Mouse (Mus musculus): Measurements from ENCODE around the gene Greb1.
A peak's percentile ranks its signal among the peaks of the same experiment; 100 is the strongest.

Greb1 gene

GRCm38 (mm10) chr12:16768711-16769110, 32.0 kb downstream of the Greb1 start:
- no peak for ATAC-seq (ENCODE audit: insufficient number of reproducible peaks, low FRiP score, low TSS enrichment)

DNA sequence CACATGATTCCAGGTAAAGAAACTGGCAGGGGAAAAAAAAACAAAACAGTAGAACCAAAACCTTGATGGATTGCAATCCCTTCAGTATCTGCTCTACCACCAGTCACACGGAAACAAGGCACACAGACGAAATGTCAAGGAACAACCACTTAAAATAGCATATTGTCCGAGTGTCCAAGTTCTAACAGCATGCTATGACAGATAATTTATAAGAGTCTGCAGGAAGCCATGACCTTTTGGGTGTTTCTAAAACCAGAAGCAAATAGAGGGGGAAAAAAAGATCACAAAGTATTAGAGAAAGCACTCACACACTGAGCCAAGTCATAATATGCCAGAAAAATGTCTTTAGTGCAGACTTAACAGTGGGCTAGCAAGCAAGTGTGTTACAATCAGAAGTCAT, 32.4 kb downstream of the Greb1 start:
- ATAC-seq (ENCODE audit: insufficient number of reproducible peaks, low FRiP score, low TSS enrichment), result no peak

DNA sequence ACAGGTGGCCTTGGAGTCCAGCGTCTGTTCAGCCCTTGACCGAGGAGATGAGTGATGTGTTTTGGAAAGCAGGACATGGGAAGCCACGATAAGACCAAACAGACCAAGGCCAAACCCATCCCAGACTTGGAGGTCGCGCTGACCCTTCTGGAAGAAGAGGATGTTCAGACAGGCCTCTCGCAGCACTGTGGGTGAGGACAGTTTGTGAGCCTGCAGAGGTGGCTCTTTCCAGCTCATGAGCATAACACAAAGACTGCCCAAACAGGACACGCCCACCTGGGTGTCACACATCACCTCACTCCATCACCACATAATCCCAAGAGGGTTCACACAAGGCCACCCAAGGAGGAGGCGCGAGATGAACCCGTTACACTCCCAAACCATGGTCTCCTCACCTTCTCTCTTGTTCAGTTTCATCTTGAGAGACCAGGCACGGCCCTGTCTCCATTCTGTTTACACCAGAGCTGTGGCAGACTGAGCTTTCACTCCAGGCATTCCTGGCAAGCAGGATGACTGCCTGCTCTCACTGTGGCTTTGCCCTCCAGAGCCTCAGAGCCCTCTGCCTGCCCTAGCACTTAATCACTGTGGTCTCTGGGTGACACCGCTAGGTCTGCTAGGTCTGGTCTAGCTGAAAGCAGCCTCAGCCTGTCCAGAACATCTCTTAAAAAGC, 35.8 kb downstream of the Greb1 start:
- ATAC-seq (ENCODE audit: insufficient number of reproducible peaks, low FRiP score, low TSS enrichment), result no peak

GRCm38 (mm10) chr12:16763649-16764422, 36.9 kb downstream of the Greb1 start:
- no peak for ATAC-seq (ENCODE audit: insufficient number of reproducible peaks, low FRiP score, low TSS enrichment)

GRCm38 (mm10) chr12:16761461-16761860, 39.2 kb downstream of the Greb1 start:
- no peak for ATAC-seq (ENCODE audit: insufficient number of reproducible peaks, low FRiP score, low TSS enrichment)

- ATAC-seq (ENCODE audit: insufficient number of reproducible peaks, low FRiP score, low TSS enrichment), result no peak
These were observed 40.4 kb downstream of the Greb1 start for GRCm38 (mm10) chr12:16760246-16760645.

GRCm38 (mm10) chr12:16754311-16754710, 46.4 kb downstream of the Greb1 start:
- no peak for ATAC-seq (ENCODE audit: insufficient number of reproducible peaks, low FRiP score, low TSS enrichment)

DNA sequence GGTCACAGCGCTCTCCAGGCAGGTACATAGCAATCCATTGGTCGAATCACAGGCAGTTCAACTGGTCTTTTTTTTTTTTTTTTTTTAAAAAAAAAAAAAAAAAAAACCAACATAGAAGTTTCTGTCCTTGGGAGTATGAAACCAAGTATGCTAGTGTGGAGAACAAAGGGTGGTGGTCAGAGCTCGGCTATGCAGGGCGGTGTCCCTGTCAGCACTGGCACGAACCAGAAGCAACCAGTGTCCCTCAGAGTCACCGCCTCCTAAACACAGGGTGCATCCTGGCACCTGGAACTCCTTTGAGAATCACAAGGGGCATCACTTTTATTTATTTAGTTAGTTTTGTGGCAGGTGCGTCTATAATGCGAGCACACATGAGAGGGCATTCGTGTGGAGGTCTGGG, 47.1 kb downstream of the Greb1 start:
- no peak for ATAC-seq (ENCODE audit: insufficient number of reproducible peaks, low FRiP score, low TSS enrichment)

GRCm38 (mm10) chr12:16753110-16753509, 47.6 kb downstream of the Greb1 start:
- ATAC-seq (ENCODE audit: insufficient number of reproducible peaks, low FRiP score, low TSS enrichment), result no peak

DNA sequence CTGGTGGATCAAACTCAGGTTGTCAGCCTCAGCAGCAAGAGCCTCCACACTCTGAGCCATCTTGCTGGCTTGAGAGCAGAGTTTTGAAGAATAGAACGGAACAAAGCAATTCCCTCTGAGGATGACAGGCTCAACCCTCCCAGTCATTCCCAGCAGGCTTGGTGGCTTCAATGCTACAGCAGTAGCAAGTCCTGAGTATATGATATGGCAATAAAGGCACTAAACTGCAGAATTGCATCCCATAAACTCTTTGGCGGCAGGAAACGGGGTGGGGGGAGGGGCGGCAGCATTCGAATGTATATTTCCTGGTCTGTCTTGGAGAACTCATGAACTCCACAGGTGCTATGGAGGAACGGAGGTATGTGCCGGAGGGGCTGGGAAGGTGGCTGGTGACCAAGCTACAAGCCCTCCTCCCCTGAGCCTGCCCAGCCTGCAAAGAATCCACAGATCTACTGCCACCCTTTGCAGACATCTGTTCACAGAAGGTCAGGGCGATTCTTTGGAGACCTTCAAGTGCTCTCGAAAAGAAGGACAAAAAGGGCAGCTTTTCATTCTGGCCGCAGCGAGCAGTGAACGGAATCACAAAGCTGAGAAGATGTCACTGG, 48.3 kb downstream of the Greb1 start:
- no peak for ATAC-seq (ENCODE audit: insufficient number of reproducible peaks, low FRiP score, low TSS enrichment)

GRCm38 (mm10) chr12:16751609-16752008, 49.1 kb downstream of the Greb1 start:
- ATAC-seq (ENCODE audit: insufficient number of reproducible peaks, low FRiP score, low TSS enrichment), result no peak

DNA sequence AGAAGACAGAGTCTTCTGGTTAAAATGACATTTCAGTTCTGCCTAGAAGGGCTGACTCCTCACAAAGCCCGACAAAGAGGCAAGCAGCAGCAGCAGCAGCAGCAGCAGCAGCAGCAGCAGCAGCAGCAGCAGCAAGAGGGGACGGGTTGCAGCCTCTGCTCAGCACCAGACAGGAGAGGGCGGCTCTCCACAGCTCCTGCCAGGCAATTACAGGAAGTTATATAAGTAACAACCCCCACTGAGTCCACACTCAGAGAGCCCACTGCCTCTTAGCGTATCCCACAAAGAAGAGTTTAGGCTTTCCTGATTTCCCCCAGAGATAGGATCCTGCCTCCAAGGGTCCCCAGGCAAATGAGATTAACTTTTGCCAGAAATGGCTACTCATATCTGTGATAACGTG, 60.6 kb downstream of the Greb1 start:
- no peak for ATAC-seq (ENCODE audit: insufficient number of reproducible peaks, low FRiP score, low TSS enrichment)

GRCm38 (mm10) chr12:16737266-16737665, 63.4 kb downstream of the Greb1 start:
- no peak for ATAC-seq (ENCODE audit: insufficient number of reproducible peaks, low FRiP score, low TSS enrichment)

DNA sequence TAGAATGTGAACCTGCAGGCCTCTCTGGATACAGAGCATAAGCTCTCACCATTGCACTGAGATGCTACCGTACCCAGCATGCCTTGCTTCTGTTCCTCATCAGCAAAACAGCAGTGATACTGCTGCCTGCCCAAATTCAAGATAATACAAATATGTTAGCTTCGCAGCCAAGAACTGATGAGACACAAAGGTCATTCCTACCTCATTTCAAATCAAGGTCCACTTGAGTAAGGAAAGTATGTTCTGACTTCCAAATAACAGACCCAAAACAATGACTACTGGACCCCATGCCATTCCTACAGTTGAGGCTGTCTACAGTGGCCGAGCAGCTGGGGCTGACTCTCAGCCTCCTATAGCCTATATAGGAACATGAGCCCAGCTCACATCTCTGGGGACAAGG, 66.0 kb downstream of the Greb1 start:
- ATAC-seq (ENCODE audit: insufficient number of reproducible peaks, low FRiP score, low TSS enrichment), result no peak

DNA sequence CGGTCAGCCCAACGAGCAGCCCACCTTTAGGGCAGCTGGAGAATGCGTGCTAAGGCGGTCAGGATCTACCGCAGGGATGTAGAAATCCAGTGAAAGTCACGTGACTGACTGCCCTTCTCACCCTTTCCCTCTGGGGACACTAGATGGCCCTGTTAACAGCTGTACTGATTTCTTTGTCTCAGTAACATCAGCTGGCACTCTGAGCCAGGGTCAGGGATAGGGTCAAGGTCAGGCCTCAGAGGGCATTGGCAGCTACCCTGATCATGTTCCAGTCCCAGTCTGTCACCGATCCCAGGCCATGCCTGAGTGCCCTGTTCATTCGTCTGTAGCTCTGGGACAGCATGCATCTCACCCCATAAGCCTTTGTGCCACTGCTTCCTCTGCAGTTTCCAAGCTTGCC, 66.7 kb downstream of the Greb1 start:
- no peak for ATAC-seq (ENCODE audit: insufficient number of reproducible peaks, low FRiP score, low TSS enrichment)

GRCm38 (mm10) chr12:16731121-16731741, 69.5 kb downstream of the Greb1 start:
- ATAC-seq (ENCODE audit: insufficient number of reproducible peaks, low FRiP score, low TSS enrichment), result no peak

DNA sequence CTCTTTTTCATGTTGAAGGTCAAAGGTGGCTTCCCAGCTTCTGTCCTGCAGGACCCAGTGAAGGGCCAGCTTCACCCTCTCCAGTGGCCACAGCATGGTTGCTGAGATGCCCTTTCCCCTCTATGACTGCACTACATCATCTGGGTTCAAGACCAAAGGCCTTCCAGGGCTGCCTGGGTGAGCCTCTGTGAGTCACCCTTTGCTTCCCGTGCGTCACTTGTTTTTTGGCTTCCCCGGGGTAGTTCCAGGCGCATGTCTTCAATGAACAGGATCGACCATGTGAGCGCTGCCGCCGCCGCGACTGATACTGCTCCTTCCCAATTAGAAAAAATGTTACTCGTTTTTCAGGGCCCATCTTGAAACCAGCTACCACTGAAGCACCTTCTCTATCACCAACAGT, 70.5 kb downstream of the Greb1 start:
- ATAC-seq (ENCODE audit: insufficient number of reproducible peaks, low FRiP score, low TSS enrichment), result no peak

DNA sequence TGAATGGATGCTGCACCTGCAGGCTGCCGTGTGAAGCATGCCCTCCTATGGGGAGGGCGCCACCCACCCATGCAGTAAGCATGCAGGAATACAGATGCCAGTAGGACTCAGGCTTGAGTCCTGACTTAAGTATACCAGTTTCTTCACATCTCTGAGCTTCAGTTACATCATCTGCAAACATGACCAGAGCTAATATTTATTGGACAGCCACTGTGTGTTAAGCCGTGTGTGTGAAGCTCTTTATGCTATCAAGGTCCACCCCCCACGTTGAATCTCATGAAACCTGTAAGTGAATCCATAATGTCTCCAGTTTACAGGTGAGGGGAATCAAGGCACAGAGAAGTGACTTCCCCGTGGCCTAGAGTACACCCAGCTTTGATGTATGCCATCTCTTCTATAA, 72.5 kb downstream of the Greb1 start:
- no peak for ATAC-seq (ENCODE audit: insufficient number of reproducible peaks, low FRiP score, low TSS enrichment)

- no peak for ATAC-seq (ENCODE audit: insufficient number of reproducible peaks, low FRiP score, low TSS enrichment)
These were observed 74.5 kb downstream of the Greb1 start for GRCm38 (mm10) chr12:16726229-16726628.

GRCm38 (mm10) chr12:16723601-16724000, 77.1 kb downstream of the Greb1 start:
- no peak for ATAC-seq (ENCODE audit: insufficient number of reproducible peaks, low FRiP score, low TSS enrichment)

- ATAC-seq (ENCODE audit: insufficient number of reproducible peaks, low FRiP score, low TSS enrichment), result 0 out of 2 replicates have a peak, but pooled peaks have one; percentile 36
These were observed 81.9 kb downstream of the Greb1 start for GRCm38 (mm10) chr12:16718660-16719315.

Data from cerebellum, adult (tissue).